Mouse (Mus musculus) frontal cortex, adult 2 months (tissue): ENCODE results near the gene Fbxl7. TPM values are rescaled to one million over a fixed set of nuclear protein-coding genes. Genes with fewer than 3 reads are reported as not detected.

Source experiments
- DNase-seq, 2 experiments: peaks; one replicate each; pipeline ENCODE4 v3.0.0; 2022; ENCODE audit warnings: low spot score in 1 of 2; ENCODE audit errors: extremely low spot score in 1 of 2
- polyA plus RNA-seq: library from polyadenylated mRNA; depleted of rRNA; stranded (reverse); fragments of >200 nt; gene quantifications from 2 replicates; pipeline ENCODE4 v1.2.3, GENCODE M21; 2012; rRNA removed

Gene Fbxl7
- 0.97 and 1.0 TPM in 2 replicates for polyA plus RNA-seq

- peak in 1 of 2 experiments; percentile 57 for DNase-seq
Observed at GRCm38 (mm10) chr15:26895251-26895711, at the start of gene Fbxl7. Gene Fbxl7, minus strand, starts transcription at chr15:26895580.

DNA sequence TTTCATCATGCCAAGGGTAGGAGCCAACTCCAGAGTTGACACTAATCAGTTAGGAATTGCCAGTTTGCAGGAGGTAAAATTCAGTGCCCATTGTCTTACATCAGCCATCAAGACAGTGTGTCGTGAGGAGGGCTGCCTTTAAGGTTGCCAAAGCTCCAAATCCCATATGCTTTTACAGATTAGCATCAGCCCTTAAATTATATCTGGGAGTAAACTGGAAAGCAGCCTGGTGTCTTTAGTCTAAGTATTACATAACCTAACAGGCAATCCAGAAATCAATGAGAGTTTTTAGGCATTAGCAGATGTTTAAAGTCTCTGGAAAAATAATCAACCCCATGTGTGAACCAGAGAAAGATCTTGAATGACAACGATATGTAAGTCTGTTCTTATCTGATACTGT is 26.6 kb upstream of the Fbxl7 start:
- no peak for DNase-seq

GRCm38 (mm10) chr15:26913427-26913826 is 18.0 kb upstream of the Fbxl7 start:
- no peak for DNase-seq

- no peak for DNase-seq
Observed at GRCm38 (mm10) chr15:26895761-26896160, 381 bp upstream of the Fbxl7 start.

DNA sequence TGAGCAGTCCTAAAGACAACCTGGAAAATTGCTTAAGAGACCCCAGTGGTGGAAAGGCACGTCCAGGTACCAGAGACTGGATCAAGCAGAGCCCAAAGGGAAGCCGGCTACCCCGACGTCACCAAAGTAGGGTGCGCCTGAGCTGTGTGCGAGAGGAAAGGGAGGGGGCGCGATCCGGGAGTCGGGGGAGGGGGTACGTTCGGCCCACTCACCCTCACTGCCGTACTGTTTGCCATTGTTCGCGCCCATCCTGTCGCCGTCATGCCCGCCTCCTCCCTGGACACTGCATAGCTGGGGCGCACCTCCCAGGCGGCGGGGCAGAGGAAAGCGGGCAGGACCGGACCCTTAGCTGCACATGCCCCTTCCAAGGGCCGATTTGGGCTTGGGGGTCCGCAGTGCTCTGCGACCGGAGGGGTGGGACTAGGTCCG is 565 bp downstream of the Fbxl7 start:
- DNase-seq = no peak

DNA sequence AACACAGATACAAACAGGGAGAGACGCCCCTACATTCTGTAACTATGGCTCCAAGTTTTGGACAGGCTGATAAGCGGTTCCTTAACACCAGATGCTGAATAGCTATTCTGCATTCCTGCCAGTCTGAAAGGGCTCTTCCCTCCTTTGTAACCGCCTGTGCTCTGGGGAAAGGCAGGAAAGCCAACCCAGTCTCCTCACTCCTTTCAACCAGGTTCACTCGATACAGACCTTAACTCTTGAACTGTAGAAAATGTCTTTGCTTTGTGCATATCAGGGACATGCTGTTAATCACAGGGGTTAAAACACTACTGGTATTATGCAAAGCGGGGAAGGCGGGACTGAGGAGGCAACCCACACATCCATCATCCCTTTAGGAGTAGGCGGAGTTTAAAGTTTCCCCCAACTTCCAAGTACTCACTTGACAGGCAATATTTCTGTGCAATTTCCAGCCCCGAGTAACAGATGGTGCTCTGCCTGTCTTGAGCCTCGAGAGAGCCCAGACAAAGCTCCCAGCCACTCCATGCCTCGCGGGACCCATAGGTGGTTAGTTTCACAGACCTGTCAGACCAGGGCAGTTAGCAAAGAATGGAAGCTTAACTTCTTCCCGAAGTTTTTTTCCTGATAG is 1.2 kb downstream of the Fbxl7 start:
- no peak for DNase-seq

DNA sequence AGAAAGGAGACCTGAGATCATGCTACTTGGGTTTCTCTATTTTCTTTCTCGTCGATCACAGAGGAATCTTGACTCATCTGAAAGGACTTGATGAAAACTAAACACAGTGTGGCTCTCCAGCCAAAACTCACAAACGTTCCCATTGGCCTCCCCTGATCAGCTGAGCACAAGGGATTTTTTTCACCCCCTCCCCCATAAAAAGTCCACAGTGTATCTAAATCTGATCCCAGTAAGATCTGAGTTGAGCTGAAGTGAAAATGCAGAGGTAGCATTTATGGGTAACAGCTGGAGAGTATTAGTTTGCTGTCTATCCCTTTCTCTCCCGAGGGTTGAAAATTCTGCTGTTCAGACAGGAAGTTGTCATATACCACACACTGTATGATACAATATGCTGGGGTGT is 2.2 kb downstream of the Fbxl7 start:
- no peak for DNase-seq

GRCm38 (mm10) chr15:26889971-26890370 is 5.4 kb downstream of the Fbxl7 start:
- no peak for DNase-seq

- DNase-seq = no peak
Observed at GRCm38 (mm10) chr15:26888170-26888569, 7.2 kb downstream of the Fbxl7 start.

DNA sequence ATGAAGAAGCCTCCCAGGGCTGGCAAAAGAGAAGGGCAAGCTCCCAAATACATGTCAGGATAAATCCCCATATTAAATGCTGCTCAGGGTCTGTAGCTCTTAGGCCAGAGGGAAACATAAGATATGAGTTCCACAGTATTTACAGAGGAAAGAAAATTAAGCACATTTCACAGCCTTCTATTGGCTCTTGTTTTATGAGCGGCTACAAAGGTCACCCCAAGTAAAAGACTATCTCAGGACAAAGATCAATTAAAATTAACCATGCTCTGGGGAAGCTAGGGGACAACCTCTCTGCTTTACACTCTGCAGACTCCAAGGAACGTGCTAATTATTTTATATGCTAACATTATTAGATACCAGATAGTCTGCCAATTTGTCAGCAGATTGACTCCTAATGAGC is 9.4 kb downstream of the Fbxl7 start:
- DNase-seq = no peak

- DNase-seq = no peak
Observed at GRCm38 (mm10) chr15:26880212-26880956, 15.0 kb downstream of the Fbxl7 start.

DNA sequence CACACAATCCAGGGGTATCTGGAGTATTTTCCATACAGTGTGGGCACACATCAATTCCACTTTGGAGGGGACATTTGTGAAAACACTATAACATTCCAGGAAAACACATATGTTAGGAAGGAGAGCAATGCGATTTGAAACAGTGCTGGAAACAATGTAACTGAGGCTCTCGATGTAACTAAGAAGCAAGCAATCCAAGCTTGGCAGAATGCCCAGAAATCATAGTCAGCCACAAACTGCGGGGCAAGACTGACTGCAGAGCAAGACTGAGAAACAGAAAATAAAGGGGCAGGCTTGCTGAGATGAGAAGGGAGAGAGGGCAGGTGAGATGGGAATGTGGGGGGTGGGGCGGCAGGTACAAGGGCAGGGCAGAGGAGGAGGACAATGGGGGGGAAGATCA is 19.7 kb downstream of the Fbxl7 start:
- DNase-seq = peak; percentile 61 to 89

- no peak for DNase-seq
Observed at GRCm38 (mm10) chr15:26872234-26872633, 23.1 kb downstream of the Fbxl7 start.

GRCm38 (mm10) chr15:26869197-26869596 is 26.2 kb downstream of the Fbxl7 start:
- DNase-seq = no peak

- no peak for DNase-seq
Observed at GRCm38 (mm10) chr15:26867521-26867920, 27.9 kb downstream of the Fbxl7 start.

- DNase-seq = no peak
Observed at GRCm38 (mm10) chr15:26862173-26862572, 33.2 kb downstream of the Fbxl7 start.

DNA sequence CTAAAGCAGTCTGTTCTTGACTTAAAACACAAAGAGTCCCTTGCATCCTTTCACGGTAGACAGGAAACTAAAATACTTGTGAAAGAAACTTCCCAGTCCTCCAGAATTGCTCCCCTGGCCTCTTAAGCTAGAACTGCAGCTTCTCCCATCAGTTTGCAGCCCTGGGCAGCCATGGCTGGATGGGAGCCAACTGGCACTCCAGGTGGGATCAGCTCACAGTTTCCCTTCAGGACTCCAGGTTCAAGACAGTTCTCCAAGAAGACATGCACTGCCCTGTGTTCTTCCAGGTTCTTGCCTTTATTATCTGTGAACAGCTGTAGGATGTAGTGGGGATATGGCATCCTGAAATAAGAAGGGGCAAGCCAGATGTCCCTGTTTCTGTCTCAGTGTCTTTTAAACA is 45.8 kb downstream of the Fbxl7 start:
- DNase-seq = no peak

DNA sequence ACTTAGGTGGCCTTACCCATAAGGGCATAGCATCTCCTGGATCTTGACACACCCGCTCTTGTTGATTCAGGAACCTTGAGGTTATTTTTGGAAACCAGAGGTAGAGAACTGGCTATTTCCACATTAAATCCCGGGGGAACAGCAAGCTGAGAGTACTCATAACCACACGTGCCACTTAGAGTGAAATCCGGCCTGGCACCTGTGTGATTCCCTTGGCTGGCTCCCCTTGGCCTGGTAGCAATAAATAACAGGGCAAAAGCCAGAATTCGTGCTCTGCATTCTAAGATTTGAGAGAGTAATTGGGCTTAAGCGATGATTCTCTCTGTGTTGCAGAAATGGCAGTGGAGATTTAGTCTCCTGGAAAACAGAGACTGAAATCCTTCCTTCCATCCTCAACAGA is 53.2 kb downstream of the Fbxl7 start:
- no peak for DNase-seq

DNA sequence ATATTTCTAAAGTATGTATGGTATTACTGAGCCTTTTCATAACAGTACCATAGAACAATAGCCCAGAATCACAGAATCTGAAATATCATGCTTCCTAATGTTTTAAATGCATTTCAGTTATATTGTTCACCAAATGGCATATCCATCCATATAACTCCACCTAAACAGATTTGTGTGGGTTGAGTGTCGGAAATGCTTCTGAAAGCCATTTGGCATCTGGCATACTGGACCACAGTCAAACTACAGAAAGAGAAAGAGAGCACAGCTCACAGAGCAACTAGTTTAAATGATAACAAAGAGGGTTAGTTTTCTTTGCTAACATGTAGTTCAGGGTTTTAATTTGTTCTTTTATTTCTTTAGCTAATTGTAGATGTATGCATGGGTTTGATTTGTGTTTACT is 57.0 kb downstream of the Fbxl7 start:
- peak in 1 of 2 experiments; percentile 51 for DNase-seq

GRCm38 (mm10) chr15:26837200-26837599 is 58.2 kb downstream of the Fbxl7 start:
- no peak for DNase-seq

- DNase-seq = no peak
Observed at GRCm38 (mm10) chr15:26834415-26834814, 61.0 kb downstream of the Fbxl7 start.

DNA sequence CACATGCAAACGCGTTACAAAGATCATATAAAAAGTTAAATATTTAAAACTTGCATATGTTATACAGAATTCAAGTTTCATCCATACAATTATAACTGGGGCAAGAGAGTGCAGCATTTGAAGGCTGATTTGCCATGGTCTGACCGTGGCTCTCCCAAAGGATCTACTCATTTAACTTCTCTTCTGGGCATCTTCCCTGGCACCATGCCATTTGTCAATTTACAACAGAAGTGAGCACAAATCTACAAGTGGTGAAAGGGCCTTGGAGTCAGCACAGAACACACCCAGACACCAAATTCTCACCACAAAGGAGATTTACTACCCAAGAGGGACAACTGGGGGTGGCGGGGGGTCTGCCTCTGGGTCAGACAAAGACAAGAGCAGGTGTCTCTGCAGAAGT is 64.2 kb downstream of the Fbxl7 start:
- no peak for DNase-seq
